Mouse (Mus musculus): Measurements from ENCODE around the gene Cdc16. TPM values are rescaled to one million over a fixed set of nuclear protein-coding genes. Genes with fewer than 3 reads are reported as not detected.

Cdc16 gene
- total and polyA plus RNA-seq, 3 experiments, result 53.6 to 59.6 TPM; not detected in 1

DNA sequence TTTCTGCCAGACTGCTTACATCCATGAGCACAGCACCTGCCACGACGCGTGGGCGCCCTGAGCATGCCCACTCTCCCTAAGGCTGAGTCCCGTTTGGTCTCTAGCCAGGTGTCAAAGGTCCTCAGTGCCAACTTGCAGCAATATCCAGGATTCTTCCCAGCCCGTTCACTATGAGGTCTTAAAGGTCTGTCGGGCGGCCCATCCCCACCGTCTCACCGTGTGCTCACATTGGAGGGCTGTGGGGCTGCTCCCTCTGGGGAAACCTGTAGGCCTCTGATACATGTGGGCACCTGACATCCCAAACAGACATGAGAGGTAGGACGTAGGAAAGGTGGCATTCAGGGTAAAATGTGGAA is 36.2 kb downstream of the Cdc16 start:
- TF ChIP-seq MAZ (IDR thresholded peaks at IDR 0.05; ENCODE audit: low read depth, low read length) (no peak), USF2 (IDR thresholded peaks at IDR 0.05; ENCODE audit: borderline replicate concordance in 1 of 2, insufficient read depth in 1 of 2, low read depth in 1 of 2, low read length in 2 of 2) (no peak), MEF2A (IDR thresholded peaks at IDR 0.05; ENCODE audit: extremely low read depth, insufficient replicate concordance, low read depth, low read length, poor library complexity, severe bottlenecking) (no peak), HCFC1 (IDR thresholded peaks at IDR 0.05; ENCODE audit: low read depth, low read length) (no peak), TCF12 (IDR thresholded peaks at IDR 0.05; ENCODE audit: low read depth, low read length) (no peak)
- H3K4me1 ChIP-seq (ENCODE audit: control insufficient read depth in 1 of 2, insufficient read depth in 2 of 2, low read length in 2 of 2), result no peaks in the 10 kb centered on the region
- H3K27me3 ChIP-seq (ENCODE audit: control insufficient read depth in 1 of 2, insufficient read depth in 2 of 2, low read length in 2 of 2), result no peaks in the 10 kb centered on the region
- H3K79me2 ChIP-seq (ENCODE audit: control insufficient read depth, insufficient read depth, low read length, poor library complexity), result no peaks in the 10 kb centered on the region
- H3K9ac ChIP-seq (ENCODE audit: control insufficient read depth, low read depth, low read length, poor library complexity, severe bottlenecking), result no peak overlapping the region
- no peak overlapping the region for H3K4me3 ChIP-seq (ENCODE audit: control insufficient read depth in 1 of 2, insufficient read depth in 1 of 2, low read depth in 2 of 2, low read length in 2 of 2)
- H3K36me3 ChIP-seq (ENCODE audit: control insufficient read depth in 1 of 2, insufficient read depth in 2 of 2, low read length in 2 of 2), result no peaks in the 10 kb centered on the region; a peak in 1 of 4 replicates
- no peak overlapping the region for H3K27ac ChIP-seq (ENCODE audit: control insufficient read depth, low read depth, low read length)
- no peaks in the 10 kb centered on the region for H3K9me3 ChIP-seq (replicated peaks; ENCODE audit: insufficient read depth, low read length)
- no peak for DNase-seq (ENCODE audit: low read depth, low spot score)

- TF ChIP-seq CHD2 (IDR thresholded peaks at IDR 0.05; ENCODE audit: low read length), result no peak
- no peak for TF ChIP-seq HCFC1 (IDR thresholded peaks at IDR 0.05; ENCODE audit: low read depth, low read length)
- TF ChIP-seq POLR2AphosphoS5 (IDR thresholded peaks at IDR 0.05; ENCODE audit: borderline replicate concordance, low read depth, low read length), result no peak
- no peak for TF ChIP-seq MAZ (IDR thresholded peaks at IDR 0.05; ENCODE audit: low read depth, low read length)
- TF ChIP-seq ZMIZ1 (IDR thresholded peaks at IDR 0.05; ENCODE audit: low read depth, low read length), result no peak
- TF ChIP-seq UBTF (IDR thresholded peaks at IDR 0.05; ENCODE audit: borderline replicate concordance, insufficient read depth, low read depth, low read length), result no peak
- no peak for TF ChIP-seq SMC3 (IDR thresholded peaks at IDR 0.05; ENCODE audit: low read depth, low read length)
- no peak for TF ChIP-seq MAX (IDR thresholded peaks at IDR 0.05; ENCODE audit: low read length)
- no peak for TF ChIP-seq SIN3A (IDR thresholded peaks at IDR 0.05; ENCODE audit: low read length)
- Histone ChIP-seq H3K27me3 (ENCODE audit: control insufficient read depth in 1 of 2, insufficient read depth in 2 of 2, low read length in 2 of 2) (no peaks in the 10 kb centered on the region), H3K79me2 (ENCODE audit: control insufficient read depth, insufficient read depth, low read length, poor library complexity) (no peaks in the 10 kb centered on the region), H3K9me3 (replicated peaks; ENCODE audit: insufficient read depth, low read length) (no peaks in the 10 kb centered on the region), H3K9ac (ENCODE audit: control insufficient read depth, low read depth, low read length, poor library complexity, severe bottlenecking) (no peak overlapping the region), H3K27ac (ENCODE audit: control insufficient read depth, low read depth, low read length) (no peak overlapping the region), H3K4me3 (ENCODE audit: control insufficient read depth in 1 of 2, insufficient read depth in 1 of 2, low read depth in 2 of 2, low read length in 2 of 2) (no peak overlapping the region), H3K4me1 (ENCODE audit: control insufficient read depth in 1 of 2, insufficient read depth in 2 of 2, low read length in 2 of 2) (peaks cover 9 to 12% of the 10 kb centered on the region in 2 experiments), H3K36me3 (ENCODE audit: control insufficient read depth in 1 of 2, insufficient read depth in 2 of 2, low read length in 2 of 2) (peaks cover 0 to 24% of the 10 kb centered on the region in 2 experiments; a peak in 3 of 4 replicates)
- no peak for DNase-seq (ENCODE audit: low read depth, low spot score)
Measured at GRCm38 (mm10) chr8:13797676-13798075, 40.2 kb downstream of the Cdc16 start.

DNA sequence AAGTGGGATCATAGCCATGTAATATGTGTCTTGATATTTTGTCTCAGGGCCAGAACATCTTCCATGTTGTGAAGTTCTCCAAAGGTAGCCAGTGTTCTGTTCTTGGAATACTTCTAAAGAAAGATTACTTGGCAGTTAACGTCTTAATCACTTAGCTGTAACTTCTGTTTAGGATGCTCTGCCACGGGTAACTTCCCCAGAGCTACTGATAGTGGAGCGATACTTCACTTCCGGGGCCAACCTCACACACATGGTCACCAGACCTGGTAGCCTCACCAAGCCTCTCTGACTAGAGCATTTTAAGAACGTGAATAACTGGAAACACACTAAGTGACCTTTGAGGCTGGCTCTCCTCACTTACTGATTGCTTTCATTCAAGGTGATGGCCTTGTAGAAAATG is 42.1 kb downstream of the Cdc16 start:
- H3K27me3 ChIP-seq (ENCODE audit: control insufficient read depth in 1 of 2, insufficient read depth in 2 of 2, low read length in 2 of 2), result no peaks in the 10 kb centered on the region
- H3K27ac ChIP-seq (ENCODE audit: control insufficient read depth, low read depth, low read length), result peak overlapping the region; percentile 62; the same call in 1 of the 2 replicates
- no peaks in the 10 kb centered on the region for H3K9me3 ChIP-seq (replicated peaks; ENCODE audit: insufficient read depth, low read length)
- H3K4me1 ChIP-seq (ENCODE audit: control insufficient read depth in 1 of 2, insufficient read depth in 2 of 2, low read length in 2 of 2), result peaks cover 9 to 12% of the 10 kb centered on the region in 2 experiments
- H3K36me3 ChIP-seq (ENCODE audit: control insufficient read depth in 1 of 2, insufficient read depth in 2 of 2, low read length in 2 of 2), result peaks cover 0 to 24% of the 10 kb centered on the region in 2 experiments; a peak in 3 of 4 replicates
- H3K4me3 ChIP-seq (ENCODE audit: control insufficient read depth in 1 of 2, insufficient read depth in 1 of 2, low read depth in 2 of 2, low read length in 2 of 2), result no peak overlapping the region
- DNase-seq (ENCODE audit: low read depth, low spot score), result peak; percentile 74
- no peaks in the 10 kb centered on the region for H3K79me2 ChIP-seq (ENCODE audit: control insufficient read depth, insufficient read depth, low read length, poor library complexity)
- no peak overlapping the region for H3K9ac ChIP-seq (ENCODE audit: control insufficient read depth, low read depth, low read length, poor library complexity, severe bottlenecking)
- no peak for TF ChIP-seq USF2 (IDR thresholded peaks at IDR 0.05; ENCODE audit: borderline replicate concordance in 1 of 2, insufficient read depth in 1 of 2, low read depth in 1 of 2, low read length in 2 of 2)
- TF ChIP-seq MYC (IDR thresholded peaks at IDR 0.05; ENCODE audit: low read depth, low read length), result peak; percentile 76; the same call in 1 of the 2 replicates
- no peak for TF ChIP-seq CHD1 (IDR thresholded peaks at IDR 0.05; ENCODE audit: low read depth, low read length)
- TF ChIP-seq EP300 (IDR thresholded peaks at IDR 0.05; ENCODE audit: low read depth in 1 of 2, low read length in 2 of 2), result peak; percentile 48 to 62; a peak in 3 of 4 replicates
- no peak for TF ChIP-seq MAFK (IDR thresholded peaks at IDR 0.05; ENCODE audit: borderline replicate concordance, low read depth, low read length)
- no peak for TF ChIP-seq CHD2 (IDR thresholded peaks at IDR 0.05; ENCODE audit: low read length)
- no peak for TF ChIP-seq GABPA (IDR thresholded peaks at IDR 0.05; ENCODE audit: low read depth, low read length)
- no peak for TF ChIP-seq POLR2AphosphoS5 (IDR thresholded peaks at IDR 0.05; ENCODE audit: borderline replicate concordance, low read depth, low read length)
- no peak for TF ChIP-seq SIN3A (IDR thresholded peaks at IDR 0.05; ENCODE audit: low read length)
- no peak for TF ChIP-seq RAD21 (IDR thresholded peaks at IDR 0.05; ENCODE audit: low read depth, low read length)
- no peak for TF ChIP-seq ZKSCAN1 (IDR thresholded peaks at IDR 0.05; ENCODE audit: low read depth, low read length)
- TF ChIP-seq ZNF384 (IDR thresholded peaks at IDR 0.05; ENCODE audit: low read depth, low read length), result peak; percentile 75
- no peak for TF ChIP-seq ZMIZ1 (IDR thresholded peaks at IDR 0.05; ENCODE audit: low read depth, low read length)
- TF ChIP-seq SMC3 (IDR thresholded peaks at IDR 0.05; ENCODE audit: low read depth, low read length), result 0 out of 2 replicates have a peak, but pooled peaks have one; percentile 8
- no peak for TF ChIP-seq NRF1 (IDR thresholded peaks at IDR 0.05; ENCODE audit: insufficient read depth, low read depth, low read length, poor library complexity, severe bottlenecking)
- TF ChIP-seq MXI1 (IDR thresholded peaks at IDR 0.05; ENCODE audit: low read depth, low read length), result no peak
- no peak for TF ChIP-seq MEF2A (IDR thresholded peaks at IDR 0.05; ENCODE audit: extremely low read depth, insufficient replicate concordance, low read depth, low read length, poor library complexity, severe bottlenecking)
- no peak for TF ChIP-seq TBP (IDR thresholded peaks at IDR 0.05; ENCODE audit: low read depth, low read length)

Measured in MEL (cell line).